ENCODE assay signal across 7 mouse cellular contexts in the genomic region with DNA sequence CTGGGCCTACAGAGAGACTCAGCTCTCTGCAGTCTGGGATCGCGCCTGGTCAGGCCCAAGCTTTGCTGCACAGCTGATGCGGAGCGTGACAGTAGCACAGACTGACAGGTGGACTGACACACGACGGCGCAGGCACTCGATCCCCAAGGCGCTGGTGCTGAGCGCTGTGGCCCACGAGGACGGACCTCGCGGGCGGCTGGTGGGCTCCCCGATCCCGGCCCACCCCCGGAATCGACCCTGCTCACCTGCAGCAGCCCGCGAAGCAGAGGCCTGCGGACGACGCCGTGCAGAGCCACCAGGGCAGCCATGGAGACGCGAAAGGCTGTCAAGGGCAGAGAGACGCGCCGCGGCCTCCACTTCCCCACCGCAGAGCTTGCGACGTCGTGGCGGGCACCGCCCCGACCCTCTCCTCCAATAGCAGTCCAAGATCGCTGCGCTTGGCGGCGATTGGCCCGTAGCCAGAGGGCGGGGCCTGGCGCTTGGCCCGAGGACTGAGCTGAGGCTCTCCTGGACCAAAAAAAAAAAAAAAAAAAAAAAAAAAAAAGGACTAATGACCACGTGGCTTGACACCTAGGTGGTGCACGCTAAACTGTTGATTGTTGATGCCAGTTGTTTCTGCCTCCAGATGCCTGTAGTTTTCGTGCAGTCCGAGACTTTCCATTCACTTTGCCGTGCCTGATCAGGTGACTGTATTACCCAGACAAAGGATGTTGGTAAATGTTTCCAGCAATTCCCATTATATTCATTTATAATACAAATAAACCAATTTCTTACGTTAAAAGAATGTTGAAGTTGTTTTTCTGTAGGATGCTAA. TPM values are rescaled to one million over a fixed set of nuclear protein-coding genes. Genes with fewer than 3 reads are reported as not detected.
A peak's percentile ranks its signal among the peaks of the same experiment; 100 is the strongest.
DNase-seq lines count a peak whose midpoint lies in the region; ATAC-seq lines count a peak whose summit lies in the region.

Gene Acat1 (minus strand): TSS at position 415 of the 814 bp plus-strand sequence.

- H3K27ac ChIP-seq in embryonic facial prominence, embryonic 12.5 days, result no peak within 1 kb of the TSS; the same call in 1 of the 2 replicates
- H3K27ac ChIP-seq in limb, embryonic 11.5 days (replicated peaks; ENCODE audit: low read depth, low read length), result no peak within 1 kb of the TSS
- H3K27ac ChIP-seq in midbrain, embryonic 14.5 days (replicated peaks; ENCODE audit: low read depth, low read length), result peak within 1 kb of the TSS; percentile 75

- no peaks in the 10 kb centered on the region for H3K4me1 ChIP-seq in embryonic facial prominence, embryonic 12.5 days
- H3K4me1 ChIP-seq in limb, embryonic 11.5 days (ENCODE audit: control insufficient read depth, insufficient read depth, low read length), result no peaks in the 10 kb centered on the region
- peaks cover 3% of the 10 kb centered on the region; the same call in 1 of the 2 replicates for H3K4me1 ChIP-seq in midbrain, embryonic 14.5 days (ENCODE audit: control insufficient read depth, insufficient read depth, low read length)

- 6% methylated on average over 52 of the region's 52 CpGs for WGBS in embryonic facial prominence, embryonic 12.5 days
- WGBS in limb, embryonic 11.5 days, result 6% methylated on average over 51 of the region's 52 CpGs
- 4% methylated on average over 52 of the region's 52 CpGs for WGBS in midbrain, embryonic 14.5 days

- peaks cover 4% of the 10 kb centered on the region; the same call in 1 of the 2 replicates for H3K36me3 ChIP-seq in embryonic facial prominence, embryonic 12.5 days
- no peaks in the 10 kb centered on the region for H3K36me3 ChIP-seq in limb, embryonic 11.5 days (ENCODE audit: control insufficient read depth, insufficient read depth, low read length)
- H3K36me3 ChIP-seq in midbrain, embryonic 14.5 days (ENCODE audit: control insufficient read depth, insufficient read depth, low read length), result peaks cover 12% of the 10 kb centered on the region; the same call in 1 of the 2 replicates

- peak; percentile 98 for ATAC-seq in embryonic facial prominence, embryonic 12.5 days (ENCODE audit: insufficient number of reproducible peaks, insufficient read depth, low FRiP score, low TSS enrichment)
- ATAC-seq in limb, embryonic 11.5 days (ENCODE audit: insufficient number of reproducible peaks, low FRiP score, low TSS enrichment, low read depth), result peak; percentile 99
- peak; percentile 98 for ATAC-seq in midbrain, embryonic 14.5 days (ENCODE audit: low FRiP score, low TSS enrichment)

- peak within 1 kb of the TSS; percentile 86 for H3K4me2 ChIP-seq in embryonic facial prominence, embryonic 12.5 days (replicated peaks)
- H3K4me2 ChIP-seq in limb, embryonic 11.5 days (ENCODE audit: low read depth, severe bottlenecking), result peak within 1 kb of the TSS; percentile 84
- peak within 1 kb of the TSS; percentile 82 for H3K4me2 ChIP-seq in midbrain, embryonic 14.5 days (ENCODE audit: low read length)

- no peaks in the 10 kb centered on the region for H3K9me3 ChIP-seq in embryonic facial prominence, embryonic 12.5 days
- H3K9me3 ChIP-seq in limb, embryonic 11.5 days (ENCODE audit: control insufficient read depth, low read length), result no peaks in the 10 kb centered on the region
- H3K9me3 ChIP-seq in midbrain, embryonic 14.5 days (ENCODE audit: control insufficient read depth, low read length), result no peaks in the 10 kb centered on the region

- peak within 1 kb of the TSS; percentile 76 for H3K9ac ChIP-seq in embryonic facial prominence, embryonic 12.5 days
- H3K9ac ChIP-seq in limb, embryonic 11.5 days (ENCODE audit: low read length), result peak within 1 kb of the TSS; percentile 76
- peak within 1 kb of the TSS; percentile 81 for H3K9ac ChIP-seq in midbrain, embryonic 14.5 days (replicated peaks; ENCODE audit: low read length)

- peak within 1 kb of the TSS; percentile 72 for H3K4me3 ChIP-seq in embryonic facial prominence, embryonic 12.5 days
- peak within 1 kb of the TSS; percentile 50 for H3K4me3 ChIP-seq in limb, embryonic 11.5 days (ENCODE audit: low read depth, low read length)
- H3K4me3 ChIP-seq in midbrain, embryonic 14.5 days (replicated peaks; ENCODE audit: low read depth, low read length), result peak within 1 kb of the TSS; percentile 76

- H3K27me3 ChIP-seq in embryonic facial prominence, embryonic 12.5 days, result no peaks in the 10 kb centered on the region
- H3K27me3 ChIP-seq in limb, embryonic 11.5 days (ENCODE audit: control insufficient read depth, insufficient read depth, low read length), result no peaks in the 10 kb centered on the region
- H3K27me3 ChIP-seq in midbrain, embryonic 14.5 days (ENCODE audit: control insufficient read depth, insufficient read depth, low read length), result no peaks in the 10 kb centered on the region

- DNase-seq in adrenal gland, postnatal 25 days, result peak; percentile 98
- peak; percentile 100 for DNase-seq in heart, adult 11 months
- DNase-seq in kidney, adult 18-20 months, result peak; percentile 97
- peak; percentile 85 for DNase-seq in limb, embryonic 11.5 days (ENCODE audit: low spot score)
- DNase-seq in midbrain, embryonic 14.5 days, result peak; percentile 96
- DNase-seq in spleen, adult 18-20 months, result peak; percentile 85 to 88

RNA-seq across cellular contexts. Expression of gene Acat1, which starts in this region (rescaled TPM):
- total RNA-seq in adrenal gland, postnatal 25 days (2021), result 135 and 154 TPM in 2 replicates
- 89.4 and 91.0 TPM in 2 replicates for polyA plus RNA-seq in embryonic facial prominence, embryonic 12.5 days (2016; fragmentation: Nextera tagmentation; extraction: Ambion mirVana)
- 50.0 and 50.8 TPM in 2 replicates for polyA plus RNA-seq in limb, embryonic 11.5 days (2014; fragmentation: Nextera tagmentation; extraction: Ambion mirVana)
- polyA plus RNA-seq in midbrain, embryonic 14.5 days (2014; fragmentation: Nextera tagmentation; extraction: Ambion mirVana), result 157 and 160 TPM in 2 replicates
